Mouse (Mus musculus) hindbrain, embryonic 12.5 days (tissue): ENCODE results near the gene Apbb2. TPM values are rescaled to one million over a fixed set of nuclear protein-coding genes. Genes with fewer than 3 reads are reported as not detected.

Experiments used
- ATAC-seq: fragments of 200-750 bp; cut with Nextera tagmentation; 2 replicates; pipeline ENCODE4 v1.8.0; 2017; ENCODE audit warnings: moderate TSS enrichment; ENCODE audit not compliant: low FRiP score
- H3K27ac ChIP-seq: fragments of 300-500 bp; sonication (generic); 2 replicates; pipeline ENCODE4 v1.5.1; 2016; ENCODE audit warnings: mild to moderate bottlenecking
- H3K27me3 ChIP-seq: fragments of 300-500 bp; sonication (generic); 2 replicates; pipeline ENCODE4 v1.6.1; 2016; ENCODE audit warnings: mild to moderate bottlenecking
- H3K36me3 ChIP-seq: fragments of 300-500 bp; sonication (generic); 2 replicates; pipeline ENCODE4 v1.6.1; 2016; ENCODE audit warnings: mild to moderate bottlenecking
- H3K4me1 ChIP-seq: fragments of 300-500 bp; sonication (generic); 2 replicates; pipeline ENCODE4 v1.6.1; 2016
- H3K4me2 ChIP-seq: fragments of 300-500 bp; sonication (generic); replicated peaks from 2 replicates; pipeline ENCODE4 v1.6.1; 2016; ENCODE audit warnings: mild to moderate bottlenecking
- H3K4me3 ChIP-seq: fragments of 300-500 bp; sonication (generic); 2 replicates; pipeline ENCODE4 v1.5.1; 2016; ENCODE audit warnings: mild to moderate bottlenecking
- H3K9ac ChIP-seq: fragments of 300-500 bp; sonication (generic); 2 replicates; pipeline ENCODE4 v1.6.1; 2016; ENCODE audit warnings: mild to moderate bottlenecking, moderate library complexity
- H3K9me3 ChIP-seq: fragments of 300-500 bp; sonication (generic); replicated peaks from 2 replicates; pipeline ENCODE4 v1.6.1; 2016; ENCODE audit warnings: mild to moderate bottlenecking
- WGBS: fragments of 180-500 bp; shearing (Covaris S2); methylation state at CpG from one replicate; pipeline ENCODE4 v1.1.7; 2016; 5-methylcytosine and 5-hydroxymethylcytosine counted together
- polyA plus RNA-seq: library from polyadenylated mRNA; unstranded; fragments of >200 nt; fragmentation: Nextera tagmentation; extraction: Ambion mirVana; gene quantifications from 2 replicates; pipeline ENCODE4 v1.2.1, GENCODE M21; 2016

The Apbb2 gene
- polyA plus RNA-seq, 1 experiment from 2014 or later, result 82.4 TPM

DNA sequence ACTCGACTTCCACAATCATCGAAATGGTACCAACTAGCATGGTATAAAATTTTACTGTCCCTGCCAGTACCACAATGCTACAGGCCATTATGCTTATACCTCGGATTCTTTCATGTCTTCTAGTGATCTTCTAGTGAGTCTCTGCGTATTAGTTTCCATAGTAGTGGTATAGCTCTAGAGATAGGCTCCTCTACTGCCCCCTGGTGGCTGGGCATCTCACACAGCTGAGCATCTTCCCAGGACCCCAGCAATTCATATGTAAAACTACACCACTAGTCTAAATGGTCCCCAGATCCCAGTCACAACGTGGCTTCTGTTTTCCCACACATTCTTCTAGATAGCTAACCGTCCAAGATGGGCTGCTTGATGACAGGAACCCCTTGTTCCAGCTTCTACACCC is 299.2 kb downstream of the Apbb2 start:
- ATAC-seq, result peak; percentile 26; the same call in 1 of the 2 replicates
- Histone ChIP-seq H3K27me3 (no peaks in the 10 kb centered on the region), H3K9ac (no peak overlapping the region), H3K36me3 (peaks cover 3% of the 10 kb centered on the region; the same call in 1 of the 2 replicates), H3K27ac (peak overlapping the region; percentile 73), H3K4me2 (peak overlapping the region; percentile 19), H3K4me3 (no peak overlapping the region), H3K4me1 (peaks cover 20% of the 10 kb centered on the region), H3K9me3 (no peaks in the 10 kb centered on the region)
- 65% methylated on average over 6 of the region's 6 CpGs for WGBS

DNA sequence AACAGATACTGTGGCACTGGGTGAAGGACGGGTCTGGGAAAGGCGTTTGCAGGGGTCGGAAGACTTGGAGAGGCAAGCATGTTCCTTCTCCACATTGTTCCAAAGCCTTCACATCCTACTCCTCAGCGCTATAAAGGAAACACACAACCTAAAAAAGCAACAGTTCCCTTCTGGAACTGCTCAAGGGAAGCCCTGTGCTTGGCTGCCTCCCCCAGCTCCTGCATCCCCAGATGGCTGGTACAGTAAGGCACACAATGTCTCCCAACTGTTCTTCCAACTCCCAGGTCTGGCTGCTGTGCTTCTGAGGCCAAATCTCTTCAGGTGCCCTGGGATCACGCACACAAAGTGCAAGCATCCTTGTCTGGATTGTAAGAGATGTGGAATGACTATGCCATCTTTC is 302.8 kb downstream of the Apbb2 start:
- Histone ChIP-seq H3K27ac (no peak overlapping the region), H3K9me3 (no peaks in the 10 kb centered on the region), H3K27me3 (no peaks in the 10 kb centered on the region), H3K4me1 (peaks cover 19% of the 10 kb centered on the region), H3K4me3 (no peak overlapping the region), H3K9ac (no peak overlapping the region), H3K4me2 (no peak overlapping the region), H3K36me3 (peaks cover 7% of the 10 kb centered on the region; the same call in 1 of the 2 replicates)
- ATAC-seq, result no peak
- 90% methylated on average over 5 of the region's 5 CpGs for WGBS

DNA sequence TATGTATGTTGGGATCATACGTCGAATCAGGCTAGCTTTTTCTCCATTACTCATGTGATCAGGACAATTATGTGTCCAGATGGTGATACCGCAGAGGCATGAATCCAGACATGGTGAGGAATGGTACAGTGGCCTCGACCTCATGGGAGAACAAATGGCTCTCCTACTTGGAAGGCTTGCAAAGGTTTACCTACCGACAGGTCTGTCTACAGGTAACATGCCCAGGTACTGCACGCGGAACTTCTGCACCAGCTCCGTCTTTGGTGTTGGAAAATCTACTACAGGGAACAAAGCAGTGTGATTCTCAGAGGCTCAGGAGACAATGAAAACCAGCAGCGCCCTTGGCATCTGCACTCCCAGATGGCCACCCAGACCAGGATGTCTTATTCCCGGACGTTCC is 307.8 kb downstream of the Apbb2 start:
- no peaks in the 10 kb centered on the region for H3K27me3 ChIP-seq
- no peak for ATAC-seq

DNA sequence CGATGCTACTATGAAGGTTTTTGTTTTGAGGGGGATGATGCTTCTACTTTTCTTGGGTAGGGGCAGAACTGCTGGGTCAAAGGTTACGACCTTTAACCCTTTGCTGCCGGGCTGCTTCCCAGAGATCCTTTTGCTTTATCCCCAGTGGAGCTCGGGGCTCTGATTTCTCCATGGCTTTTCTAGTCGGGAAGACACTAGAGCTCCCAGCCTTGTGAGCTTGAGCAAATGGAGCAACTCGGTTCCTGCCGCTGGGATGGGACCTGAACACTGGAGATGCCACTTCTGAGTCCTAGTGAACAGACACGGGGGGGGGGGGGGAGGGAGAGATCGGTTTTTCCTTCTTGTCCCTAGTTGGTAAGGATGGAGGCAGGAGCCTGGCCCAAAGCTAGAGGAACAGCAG is 308.3 kb downstream of the Apbb2 start:
- H3K27me3 ChIP-seq, result no peaks in the 10 kb centered on the region
- no peak overlapping the region for H3K9ac ChIP-seq
- H3K4me2 ChIP-seq, result no peak overlapping the region
- no peaks in the 10 kb centered on the region for H3K9me3 ChIP-seq
- H3K4me1 ChIP-seq, result peaks cover 2% of the 10 kb centered on the region; the same call in 1 of the 2 replicates
- 42% methylated on average over 9 of the region's 9 CpGs for whole genome bisulfite sequencing
- peaks cover 46% of the 10 kb centered on the region for H3K36me3 ChIP-seq
- ATAC-seq, result no peak
- H3K4me3 ChIP-seq, result no peak overlapping the region
- H3K27ac ChIP-seq, result no peak overlapping the region

More for the DNA sequence above, 307.8 kb downstream of the Apbb2 start:
- Histone ChIP-seq H3K36me3 (peaks cover 48% of the 10 kb centered on the region), H3K9ac (no peak overlapping the region), H3K4me2 (no peak overlapping the region), H3K27ac (no peak overlapping the region), H3K4me3 (no peak overlapping the region), H3K9me3 (no peaks in the 10 kb centered on the region), H3K4me1 (peaks cover 3% of the 10 kb centered on the region; the same call in 1 of the 2 replicates)
- 87% methylated on average over 11 of the region's 11 CpGs for WGBS

DNA sequence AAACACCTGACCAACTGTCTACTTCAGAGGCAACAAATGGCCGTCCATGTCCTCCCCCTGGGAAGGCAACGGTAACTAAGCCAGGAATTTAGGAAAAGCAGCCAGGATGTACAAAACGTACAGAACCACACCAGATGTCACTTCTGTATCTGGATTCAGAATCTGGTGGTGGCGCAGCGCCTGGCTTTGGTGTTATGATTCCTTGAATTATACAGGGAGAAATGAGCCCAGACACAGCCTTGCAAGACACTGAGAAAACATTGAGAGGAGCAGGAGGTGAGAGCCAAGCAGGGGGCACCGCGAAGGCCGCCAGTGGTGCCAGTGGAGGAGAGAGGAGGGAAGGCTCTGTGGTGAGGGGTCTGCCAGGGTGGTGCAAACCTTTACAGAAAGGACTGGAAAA is 313.1 kb downstream of the Apbb2 start:
- Histone ChIP-seq H3K4me2 (no peak overlapping the region), H3K4me1 (no peaks in the 10 kb centered on the region), H3K9me3 (no peaks in the 10 kb centered on the region), H3K27me3 (no peaks in the 10 kb centered on the region), H3K27ac (no peak overlapping the region), H3K4me3 (no peak overlapping the region), H3K9ac (no peak overlapping the region), H3K36me3 (peaks cover 57% of the 10 kb centered on the region)
- 83% methylated on average over 8 of the region's 8 CpGs for WGBS
- no peak for ATAC-seq

DNA sequence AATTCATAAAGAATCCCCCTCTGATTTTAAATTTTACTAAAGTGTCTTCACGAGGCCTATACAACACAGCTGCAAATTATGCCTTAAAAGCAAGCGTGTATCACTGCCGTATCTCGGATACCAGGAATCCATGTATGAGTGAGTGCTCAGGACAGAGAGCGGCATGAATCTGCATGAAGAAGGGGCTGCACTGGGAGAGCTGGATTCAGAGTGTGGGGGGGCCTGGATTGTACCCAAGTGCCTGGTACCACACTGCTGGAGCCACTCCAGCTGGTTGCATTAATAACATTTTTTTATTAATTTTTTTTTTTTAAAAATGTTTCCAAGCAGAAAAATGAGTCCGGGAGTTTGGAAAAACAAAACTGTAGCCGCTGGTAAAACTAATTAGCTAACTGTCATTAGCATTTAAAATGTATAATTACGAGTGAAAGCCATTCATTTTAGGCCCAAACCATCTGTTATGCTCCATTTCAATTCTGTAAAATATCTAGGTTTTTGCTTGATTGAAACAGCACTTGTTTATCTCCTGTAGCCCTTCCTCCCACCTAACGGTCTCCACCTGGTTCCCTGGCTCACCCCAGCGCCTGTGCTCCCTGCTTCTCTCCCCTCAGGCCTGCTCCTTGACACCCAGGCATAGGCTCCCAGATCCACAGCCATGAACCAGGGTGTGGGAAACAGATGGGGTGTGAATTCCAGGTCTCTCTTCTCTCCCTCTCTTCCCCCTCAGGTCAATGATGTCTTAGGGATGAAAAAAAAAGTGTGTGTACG is 314.1 kb downstream of the Apbb2 start:
- H3K9me3 ChIP-seq, result no peaks in the 10 kb centered on the region
- no peak overlapping the region for H3K9ac ChIP-seq
- WGBS, result 87% methylated on average over 11 of the region's 11 CpGs
- no peak for ATAC-seq
- peaks cover 49% of the 10 kb centered on the region for H3K36me3 ChIP-seq
- H3K4me3 ChIP-seq, result no peak overlapping the region
- H3K4me1 ChIP-seq, result no peaks in the 10 kb centered on the region
- H3K27me3 ChIP-seq, result no peaks in the 10 kb centered on the region
- no peak overlapping the region for H3K4me2 ChIP-seq
- 0 out of 2 replicates have a peak overlapping the region, but pooled peaks have one; percentile 1 for H3K27ac ChIP-seq

DNA sequence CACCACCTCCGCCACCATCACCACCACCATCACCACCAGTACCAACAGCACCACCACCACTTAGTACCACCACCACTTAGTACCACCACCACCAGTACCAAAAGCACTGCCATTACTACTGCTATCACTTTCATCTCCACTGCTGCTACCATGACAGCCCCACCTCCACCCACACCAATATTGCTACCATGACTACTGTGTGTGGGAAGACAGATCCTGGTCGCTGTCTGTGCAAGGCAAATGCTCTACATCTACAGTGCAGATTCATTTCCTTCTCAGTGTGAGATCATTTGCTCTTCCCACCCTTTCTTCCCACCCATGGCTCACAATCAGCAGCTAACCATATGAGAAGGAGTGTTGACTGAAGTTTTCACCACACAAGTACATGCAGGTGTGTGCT is 315.7 kb downstream of the Apbb2 start:
- peaks cover 36% of the 10 kb centered on the region for H3K36me3 ChIP-seq
- no peak for ATAC-seq
- no peaks in the 10 kb centered on the region for H3K27me3 ChIP-seq
- H3K9ac ChIP-seq, result no peak overlapping the region
- WGBS, result 90% methylated on average over 2 of the region's 2 CpGs
- no peaks in the 10 kb centered on the region for H3K9me3 ChIP-seq
- no peak overlapping the region for H3K4me2 ChIP-seq
- H3K4me1 ChIP-seq, result no peaks in the 10 kb centered on the region
- no peak overlapping the region for H3K4me3 ChIP-seq
- H3K27ac ChIP-seq, result no peak overlapping the region

DNA sequence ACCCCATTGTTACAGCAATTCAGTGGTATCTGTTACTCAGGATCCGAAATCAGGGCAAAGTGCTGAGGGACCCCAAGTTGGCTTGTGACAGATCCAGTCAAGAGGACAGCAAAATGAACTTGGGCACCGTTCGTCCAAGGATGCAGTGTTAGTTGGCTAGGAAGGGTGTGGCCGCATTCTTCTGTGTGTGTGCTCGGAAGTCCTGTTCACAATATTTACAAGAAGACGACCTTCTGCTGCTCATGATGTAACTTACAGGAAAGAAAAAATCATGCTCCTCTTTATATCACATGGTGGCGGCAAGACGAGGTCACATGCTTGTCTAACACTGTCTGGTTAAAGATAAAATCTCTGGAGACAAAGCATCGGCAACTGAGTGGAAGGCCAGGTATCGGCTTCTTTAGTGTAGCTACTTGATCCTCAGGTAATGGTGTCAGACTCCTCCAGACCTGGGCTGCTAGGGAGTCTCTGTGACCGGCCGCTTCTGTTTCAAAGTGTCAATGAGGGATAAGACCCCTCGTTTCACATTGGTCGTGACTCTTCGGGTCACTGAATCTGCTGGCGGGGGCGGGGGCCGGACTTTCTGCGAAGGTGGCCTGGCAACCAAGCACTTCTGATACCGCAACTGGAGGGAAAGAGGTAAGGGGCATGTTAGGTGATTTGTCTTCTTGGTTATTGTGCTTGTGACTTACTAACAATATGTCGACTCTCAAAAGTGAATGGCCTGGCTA is 316.3 kb downstream of the Apbb2 start:
- H3K4me2 ChIP-seq, result no peak overlapping the region
- H3K27ac ChIP-seq, result no peak overlapping the region
- WGBS, result 93% methylated on average over 21 of the region's 21 CpGs
- H3K4me1 ChIP-seq, result no peaks in the 10 kb centered on the region
- no peaks in the 10 kb centered on the region for H3K27me3 ChIP-seq
- no peak for ATAC-seq
- H3K9me3 ChIP-seq, result no peaks in the 10 kb centered on the region
- peaks cover 30% of the 10 kb centered on the region for H3K36me3 ChIP-seq
- no peak overlapping the region for H3K9ac ChIP-seq
- no peak overlapping the region for H3K4me3 ChIP-seq

DNA sequence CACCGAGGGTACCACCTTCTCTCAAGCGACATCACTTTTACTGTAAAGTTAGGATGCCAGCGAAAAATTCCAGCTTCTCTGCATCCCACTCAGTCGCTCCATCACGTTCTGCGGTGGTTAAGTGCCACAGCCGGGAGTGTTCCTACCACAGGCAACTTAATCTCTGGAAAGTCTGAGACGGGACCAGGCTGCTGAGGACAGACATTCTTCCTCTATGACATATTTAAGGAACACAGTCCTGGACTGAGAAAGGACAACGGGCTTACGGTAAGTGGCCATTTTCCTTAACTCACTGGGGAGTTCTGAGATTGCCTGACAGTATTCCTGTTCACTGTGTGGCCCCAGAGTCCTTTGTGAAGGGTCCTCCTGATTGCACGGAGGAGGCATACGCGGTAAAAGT is 318.0 kb downstream of the Apbb2 start:
- H3K9me3 ChIP-seq, result no peaks in the 10 kb centered on the region
- H3K27ac ChIP-seq, result no peak overlapping the region
- 90% methylated on average over 13 of the region's 13 CpGs for WGBS
- no peak overlapping the region for H3K4me3 ChIP-seq
- peaks cover 18% of the 10 kb centered on the region for H3K36me3 ChIP-seq
- no peaks in the 10 kb centered on the region for H3K4me1 ChIP-seq
- H3K9ac ChIP-seq, result no peak overlapping the region
- no peaks in the 10 kb centered on the region for H3K27me3 ChIP-seq
- no peak overlapping the region for H3K4me2 ChIP-seq
- ATAC-seq, result no peak

DNA sequence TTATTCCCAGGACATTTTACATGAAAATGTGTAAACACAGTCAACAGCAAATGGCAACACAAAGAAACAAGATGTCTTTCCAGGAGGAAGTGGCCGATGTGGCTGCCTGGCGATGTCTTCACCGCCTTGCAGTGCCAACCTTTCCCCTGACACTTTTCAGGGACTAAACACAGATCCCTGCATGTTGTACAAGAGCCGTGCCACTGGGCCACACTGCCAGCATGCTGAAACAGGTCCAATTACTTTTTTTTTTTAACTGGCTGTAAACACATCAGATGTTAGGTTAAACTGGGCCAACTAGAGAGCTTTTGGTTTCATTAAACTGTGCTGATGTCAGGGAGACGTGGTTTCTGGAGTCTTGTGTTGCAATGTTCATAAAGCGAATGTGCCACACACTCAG is 319.7 kb downstream of the Apbb2 start:
- 94% methylated on average over 6 of the region's 6 CpGs for WGBS

DNA sequence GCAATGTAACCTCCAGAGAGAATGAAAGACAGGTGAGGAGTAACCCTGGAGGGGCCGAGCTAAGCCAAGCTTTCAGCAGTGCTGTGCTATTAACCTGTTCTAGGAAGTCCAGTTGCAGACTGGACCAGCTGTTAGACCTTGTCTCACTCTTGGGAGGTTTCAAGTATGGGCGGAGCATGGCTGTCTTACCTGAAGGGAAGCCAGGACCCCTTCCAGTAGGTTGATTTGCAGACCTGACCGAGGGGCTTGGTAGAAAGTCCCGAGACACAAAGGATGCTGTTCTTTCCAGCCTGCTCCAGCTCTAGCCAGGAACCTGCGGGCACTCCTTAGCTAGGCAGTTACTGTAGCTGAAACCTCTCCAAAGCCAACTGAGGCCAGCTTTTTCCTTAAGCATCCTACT is 322.5 kb downstream of the Apbb2 start:
- Histone ChIP-seq H3K4me1 (no peaks in the 10 kb centered on the region), H3K36me3 (0 out of 2 replicates have a peak, but pooled peaks cover 2% of the 10 kb centered on the region), H3K9ac (no peak overlapping the region), H3K4me3 (no peak overlapping the region), H3K27ac (no peak overlapping the region), H3K9me3 (no peaks in the 10 kb centered on the region), H3K27me3 (no peaks in the 10 kb centered on the region), H3K4me2 (no peak overlapping the region)
- WGBS, result 93% methylated on average over 5 of the region's 5 CpGs
- ATAC-seq, result no peak

More for the DNA sequence above, 319.7 kb downstream of the Apbb2 start:
- Histone ChIP-seq H3K27ac (no peak overlapping the region), H3K36me3 (peaks cover 18% of the 10 kb centered on the region), H3K4me2 (no peak overlapping the region), H3K27me3 (no peaks in the 10 kb centered on the region), H3K4me3 (no peak overlapping the region), H3K9ac (no peak overlapping the region), H3K9me3 (no peaks in the 10 kb centered on the region), H3K4me1 (no peaks in the 10 kb centered on the region)
- ATAC-seq, result no peak

DNA sequence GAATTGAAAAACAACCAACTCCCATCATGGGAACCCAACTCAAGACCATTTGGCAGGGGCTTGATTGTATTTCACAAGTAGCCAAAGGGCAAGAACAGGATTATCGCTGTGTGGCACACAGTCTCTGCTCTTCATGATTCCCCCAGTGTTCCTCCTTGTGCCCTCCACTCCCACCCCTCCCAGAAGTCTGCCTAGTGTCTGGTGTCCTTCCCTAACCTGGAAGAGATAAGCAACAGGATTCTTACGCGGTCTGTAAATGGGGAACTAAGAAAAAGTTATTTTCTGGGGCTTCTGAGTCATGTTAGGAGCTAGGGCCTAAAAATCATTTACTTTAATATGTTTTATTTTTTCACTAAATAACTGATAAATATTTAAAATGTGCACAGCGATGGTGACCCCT is 323.6 kb downstream of the Apbb2 start:
- Histone ChIP-seq H3K36me3 (0 out of 2 replicates have a peak, but pooled peaks cover 2% of the 10 kb centered on the region), H3K9ac (no peak overlapping the region), H3K27me3 (no peaks in the 10 kb centered on the region), H3K4me2 (no peak overlapping the region), H3K9me3 (no peaks in the 10 kb centered on the region; the same call in 1 of the 2 replicates), H3K27ac (no peak overlapping the region), H3K4me1 (no peaks in the 10 kb centered on the region), H3K4me3 (no peak overlapping the region)
- ATAC-seq, result no peak
- 96% methylated on average over 4 of the region's 4 CpGs for WGBS
